Mouse (Mus musculus) heart, postnatal 25 days (tissue): Measurements from ENCODE around the gene Polr2c. TPM values are rescaled to one million over a fixed set of nuclear protein-coding genes. Genes with fewer than 3 reads are reported as not detected.

Experiments used
- DNase-seq: peaks from one replicate; pipeline ENCODE4 v3.0.0; 2022; ENCODE audit warnings: low spot score
- intact Hi-C: fragments of 180-260 bp; cut with DNase I; formaldehyde crosslinking; loops from one replicate; pipeline ENCODE4 v1.15.1; 2025
- total RNA-seq, 2 experiments: library from RNA; stranded (reverse); gene quantifications; 2 replicates each; pipeline ENCODE4 v1.2.3; 2021

Polr2c gene
- total RNA-seq, 2 experiments from 2014 or later: 57.5 to 64.3 TPM

- DNase-seq: peak; percentile 95
- intact Hi-C loops: no loop called here
These were observed 60.1 kb downstream of the Polr2c start for GRCm38 (mm10) chr8:94917352-94917751.

- intact Hi-C loops: no loop called here
These were observed 60.7 kb downstream of the Polr2c start, which contains the start of gene Ccdc102a for GRCm38 (mm10) chr8:94917851-94918495. Gene Ccdc102a, minus strand, starts transcription at chr8:94918098.

GRCm38 (mm10) chr8:94919256-94919655 lies 62.0 kb downstream of the Polr2c start:
- intact Hi-C loops: no loop called here
- DNase-seq: no peak

More at GRCm38 (mm10) chr8:94917851-94918495, 60.7 kb downstream of the Polr2c start, which contains the start of gene Ccdc102a:
- DNase-seq: peak; percentile 53

- intact Hi-C loops: no loop called here
- no peak for DNase-seq
These were observed 64.9 kb downstream of the Polr2c start for GRCm38 (mm10) chr8:94922176-94922575.

- intact Hi-C loops: no loop called here
- DNase-seq: no peak
These were observed 65.4 kb downstream of the Polr2c start for GRCm38 (mm10) chr8:94922602-94923001.

Other genes with a start within 250 kb of the Polr2c start
- 10 to 100 TPM; 82.3 to 84.2 TPM for gene Arl2bp, start 190.8 kb upstream of the Polr2c start, total RNA-seq
- gene Pllp, start 161.2 kb upstream of the Polr2c start, total RNA-seq: under 1 TPM in 1 of 2 experiments, not detected in 1; 0.39 TPM
- gene Ccl22, start 111.9 kb upstream of the Polr2c start, total RNA-seq: not detected
- gene Cx3cl1, start 85.4 kb upstream of the Polr2c start, total RNA-seq: 1 to 10 TPM; 2.2 to 4.0 TPM
- not detected for gene Ccl17, start 47.0 kb upstream of the Polr2c start, total RNA-seq
- 100 to 1,000 TPM; 542 TPM for gene Coq9, start 19.1 kb upstream of the Polr2c start, total RNA-seq
- 10 to 100 TPM; 73.7 to 80.1 TPM for gene Ciapin1, start 19.1 kb upstream of the Polr2c start, total RNA-seq
- gene Dok4, start 18.9 kb downstream of the Polr2c start, total RNA-seq: 10 to 100 TPM; 17.5 to 21.4 TPM
- 1 to 10 TPM; 6.3 to 7.2 TPM for gene Ccdc102a, start 60.6 kb downstream of the Polr2c start, total RNA-seq
- under 1 TPM; 0.29 to 0.34 TPM for gene Adgrg5, start 66.2 kb downstream of the Polr2c start, total RNA-seq
- gene Adgrg1, start 117.3 kb downstream of the Polr2c start, total RNA-seq: 10 to 100 TPM; 38.6 to 48.7 TPM
- gene Adgrg3, start 160.2 kb downstream of the Polr2c start, total RNA-seq: 1 to 10 TPM in 1 of 2 experiments, under 1 TPM in 1; 0.70 to 1.3 TPM
- gene Drc7, start 197.7 kb downstream of the Polr2c start, total RNA-seq: not detected
- gene Katnb1, start 223.7 kb downstream of the Polr2c start, total RNA-seq: 1 to 10 TPM; 5.5 to 6.8 TPM